Mouse (Mus musculus): ENCODE data around the gene Oxnad1. TPM values are rescaled to one million over a fixed set of nuclear protein-coding genes. Genes with fewer than 3 reads are reported as not detected.

Gene Oxnad1
- polyA plus RNA-seq, 1 experiment from 2014 or later = 24.7 TPM

GRCm38 (mm10) chr14:32145401-32145800 is 60.2 kb downstream of the Oxnad1 start:
- Histone ChIP-seq H3K4me2 (replicated peaks) (no peak overlapping the region), H3K36me3 (no peaks in the 10 kb centered on the region), H3K9ac (no peak overlapping the region), H3K27ac (replicated peaks) (no peak overlapping the region), H3K27me3 (no peaks in the 10 kb centered on the region), H3K4me1 (no peaks in the 10 kb centered on the region), H3K4me3 (replicated peaks) (no peak overlapping the region), H3K9me3 (replicated peaks) (no peaks in the 10 kb centered on the region)
- ATAC-seq (ENCODE audit: insufficient number of reproducible peaks, low FRiP score, low TSS enrichment, low read depth) = no peak
- 68% methylated on average over 4 of the region's 4 CpGs for WGBS

DNA sequence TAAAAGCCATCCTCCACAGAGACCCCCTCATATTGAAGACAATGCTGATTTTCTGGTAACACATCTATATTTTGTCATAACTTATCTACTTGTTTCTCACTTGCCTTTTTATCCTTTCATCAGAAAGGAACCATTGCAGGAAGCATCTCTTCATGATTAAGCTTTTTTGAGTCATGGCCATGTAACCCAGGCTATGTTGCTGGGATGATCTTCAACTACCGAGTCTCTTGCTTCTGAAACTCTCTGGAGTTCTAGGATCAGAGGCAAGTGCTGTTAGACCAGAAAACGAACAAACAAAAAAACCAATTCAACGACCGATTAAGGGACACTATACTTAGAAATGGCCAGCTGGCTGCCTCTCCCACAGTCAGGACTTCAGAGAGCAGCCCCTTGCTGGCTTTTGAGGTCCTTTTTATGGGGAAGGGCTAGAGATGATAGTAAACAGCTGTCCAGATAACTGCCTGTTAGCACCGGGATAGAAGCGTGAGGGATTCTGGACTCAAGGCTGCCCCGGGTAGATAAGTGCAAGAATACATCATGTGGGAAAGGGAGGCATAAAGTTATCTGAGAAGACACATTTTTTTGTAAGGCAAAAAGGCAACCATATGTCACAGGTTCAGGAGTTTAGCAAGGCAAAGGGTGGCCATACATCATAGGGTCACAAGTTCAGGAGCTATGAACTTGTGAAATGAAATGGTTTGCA is 60.8 kb downstream of the Oxnad1 start:
- ATAC-seq (ENCODE audit: insufficient number of reproducible peaks, low FRiP score, low TSS enrichment, low read depth) = no peak
- no peak overlapping the region for H3K4me2 ChIP-seq (replicated peaks)
- no peak overlapping the region for H3K4me3 ChIP-seq (replicated peaks)
- WGBS = 75% methylated on average over 7 of the region's 7 CpGs
- no peak overlapping the region for H3K9ac ChIP-seq
- no peaks in the 10 kb centered on the region for H3K4me1 ChIP-seq
- no peaks in the 10 kb centered on the region for H3K36me3 ChIP-seq
- H3K27ac ChIP-seq (replicated peaks) = no peak overlapping the region
- H3K9me3 ChIP-seq (replicated peaks) = no peaks in the 10 kb centered on the region
- no peaks in the 10 kb centered on the region for H3K27me3 ChIP-seq

- no peaks in the 10 kb centered on the region for H3K36me3 ChIP-seq
- 73% methylated on average over 2 of the region's 2 CpGs for WGBS
Observed at GRCm38 (mm10) chr14:32146578-32146977, 61.4 kb downstream of the Oxnad1 start.

DNA sequence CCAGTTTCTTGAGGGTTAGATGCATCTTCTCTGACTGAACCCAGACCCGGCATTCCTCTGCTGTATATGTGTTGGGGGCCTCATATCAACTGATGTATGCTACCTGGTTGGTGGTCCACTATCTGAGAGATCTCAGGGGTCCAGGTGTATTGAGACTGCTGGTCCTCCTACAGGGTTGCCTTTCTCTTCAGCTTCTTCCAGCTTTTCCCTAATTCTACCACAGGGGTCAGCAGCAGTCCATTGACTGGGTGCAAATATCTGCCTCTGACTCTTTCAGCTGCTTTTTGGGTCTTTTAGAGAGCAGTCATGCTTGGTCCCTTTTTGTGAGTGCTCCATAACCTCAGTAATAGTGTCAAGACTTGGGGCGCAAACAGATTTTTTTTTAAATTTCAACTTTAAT is 65.7 kb downstream of the Oxnad1 start:
- Histone ChIP-seq H3K4me2 (replicated peaks) (no peak overlapping the region), H3K27me3 (no peaks in the 10 kb centered on the region), H3K4me1 (no peaks in the 10 kb centered on the region), H3K27ac (replicated peaks) (no peak overlapping the region), H3K9me3 (replicated peaks) (no peaks in the 10 kb centered on the region), H3K36me3 (no peaks in the 10 kb centered on the region), H3K9ac (no peak overlapping the region), H3K4me3 (replicated peaks) (no peak overlapping the region)
- 90% methylated on average over 2 of the region's 2 CpGs for WGBS
- no peak for ATAC-seq (ENCODE audit: insufficient number of reproducible peaks, low FRiP score, low TSS enrichment, low read depth)

More at GRCm38 (mm10) chr14:32146578-32146977, 61.4 kb downstream of the Oxnad1 start:
- Histone ChIP-seq H3K9me3 (replicated peaks) (no peaks in the 10 kb centered on the region), H3K9ac (no peak overlapping the region), H3K27me3 (no peaks in the 10 kb centered on the region), H3K27ac (replicated peaks) (no peak overlapping the region), H3K4me1 (no peaks in the 10 kb centered on the region), H3K4me3 (replicated peaks) (no peak overlapping the region), H3K4me2 (replicated peaks) (no peak overlapping the region)
- no peak for ATAC-seq (ENCODE audit: insufficient number of reproducible peaks, low FRiP score, low TSS enrichment, low read depth)

DNA sequence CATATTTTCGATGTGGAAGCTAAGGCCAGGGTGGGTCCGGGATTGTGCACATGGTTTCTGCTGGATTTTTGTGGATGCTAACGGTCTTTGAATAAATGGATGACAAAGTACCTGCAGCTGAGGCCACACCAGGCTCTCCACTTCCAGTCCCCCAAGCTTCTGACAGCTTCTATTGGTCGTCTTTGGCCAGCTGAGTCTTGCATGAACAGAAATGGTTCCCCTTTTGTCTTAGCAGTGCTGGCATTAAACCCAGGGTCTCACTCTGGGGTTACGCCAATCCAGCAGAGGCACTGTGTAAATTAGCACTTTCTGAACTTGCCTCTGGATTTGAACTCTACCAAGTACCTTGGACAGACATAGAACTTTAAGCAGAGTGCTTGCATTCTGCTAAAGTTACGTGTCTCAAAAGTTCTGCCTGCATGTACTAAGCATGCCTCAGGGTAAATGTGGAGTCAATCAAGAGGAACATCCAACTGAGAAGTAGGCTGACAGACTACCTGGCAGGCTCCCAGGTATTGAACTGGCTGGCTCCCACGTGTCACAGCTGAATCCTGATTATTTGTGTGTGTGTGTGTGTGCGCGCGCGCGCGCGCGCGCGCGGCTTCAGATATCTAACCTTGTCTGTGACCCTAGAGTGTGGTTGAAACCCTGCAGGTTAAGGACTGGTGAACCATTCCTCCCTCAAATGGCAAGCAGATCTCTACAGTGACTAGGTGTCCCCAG is 67.2 kb downstream of the Oxnad1 start:
- no peak overlapping the region for H3K27ac ChIP-seq (replicated peaks)
- ATAC-seq (ENCODE audit: insufficient number of reproducible peaks, low FRiP score, low TSS enrichment, low read depth) = no peak
- H3K36me3 ChIP-seq = no peaks in the 10 kb centered on the region
- H3K9ac ChIP-seq = no peak overlapping the region
- H3K4me3 ChIP-seq (replicated peaks) = no peak overlapping the region
- no peaks in the 10 kb centered on the region for H3K4me1 ChIP-seq
- 87% methylated on average over 18 of the region's 18 CpGs for WGBS
- no peak overlapping the region for H3K4me2 ChIP-seq (replicated peaks)
- H3K27me3 ChIP-seq = no peaks in the 10 kb centered on the region
- H3K9me3 ChIP-seq (replicated peaks) = no peaks in the 10 kb centered on the region

Other genes with a start within 250 kb of the Oxnad1 start
- 0.37 and 0.48 TPM in 2 replicates for gene Galnt15, start 56.4 kb upstream of the Oxnad1 start, polyA plus RNA-seq (2015; fragmentation: Nextera tagmentation; extraction: Ambion mirVana)
- gene Dph3, start 355 bp downstream of the Oxnad1 start, polyA plus RNA-seq (2015; fragmentation: Nextera tagmentation; extraction: Ambion mirVana) = 74.5 and 78.8 TPM in 2 replicates
- not detected in 2 replicates for gene Msmb, start 56.6 kb downstream of the Oxnad1 start, polyA plus RNA-seq (2015; fragmentation: Nextera tagmentation; extraction: Ambion mirVana)
- 90.5 and 94.2 TPM in 2 replicates for gene Ncoa4, start 74.5 kb downstream of the Oxnad1 start, polyA plus RNA-seq (2015; fragmentation: Nextera tagmentation; extraction: Ambion mirVana)
- 247 and 253 TPM in 2 replicates for gene Timm23, start 116.5 kb downstream of the Oxnad1 start, polyA plus RNA-seq (2015; fragmentation: Nextera tagmentation; extraction: Ambion mirVana)
- 39.2 and 40.5 TPM in 2 replicates for gene Parg, start 116.6 kb downstream of the Oxnad1 start, polyA plus RNA-seq (2015; fragmentation: Nextera tagmentation; extraction: Ambion mirVana)
- gene Ogdhl, start 236.6 kb downstream of the Oxnad1 start, polyA plus RNA-seq (2015; fragmentation: Nextera tagmentation; extraction: Ambion mirVana) = 12.5 and 13.9 TPM in 2 replicates